Mouse (Mus musculus) layer of hippocampus, postnatal 14 days (tissue): ENCODE data around the gene Nmt1. TPM values are rescaled to one million over a fixed set of nuclear protein-coding genes. Genes with fewer than 3 reads are reported as not detected.

Source experiments
- DNase-seq, 2 experiments: peaks; one replicate each; pipeline ENCODE4 v3.0.0; 2021 to 2022; ENCODE audit warnings: low spot score in 2 of 2, mixed read lengths in 1 of 2
- microRNA-seq, 2 experiments: library from miRNA; unstranded; fragments of <30 nt; microRNA quantifications; one replicate each; pipeline ENCODE4 v1.2.0; 2021
- total RNA-seq, 2 experiments: library from RNA; stranded (reverse); gene quantifications; 2 replicates each; pipeline ENCODE4 v1.2.3; 2021

Gene Nmt1
- total RNA-seq, 2 experiments from 2014 or later = 112 to 113 TPM

DNA sequence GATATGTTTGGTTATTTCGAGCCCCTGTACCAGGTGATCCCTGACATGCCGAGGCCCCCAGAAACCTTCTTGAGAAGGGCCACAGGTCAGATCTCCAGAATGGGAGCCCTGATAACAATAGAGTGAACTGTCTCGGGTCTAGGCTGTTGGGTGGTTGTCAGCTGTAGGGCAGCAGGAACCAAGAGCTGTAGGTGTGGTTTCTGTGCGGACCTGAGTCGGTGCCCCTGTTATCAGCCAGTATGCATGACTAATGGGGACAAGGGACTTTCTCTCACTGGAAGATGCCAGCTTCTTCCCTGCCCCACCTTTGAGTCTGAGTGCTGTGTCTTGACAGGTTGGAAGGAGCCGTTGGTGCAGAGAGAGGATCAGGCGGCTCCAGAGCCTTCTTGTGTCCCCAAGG lies 76.5 kb downstream of the Nmt1 start:
- DNase-seq = no peak

DNA sequence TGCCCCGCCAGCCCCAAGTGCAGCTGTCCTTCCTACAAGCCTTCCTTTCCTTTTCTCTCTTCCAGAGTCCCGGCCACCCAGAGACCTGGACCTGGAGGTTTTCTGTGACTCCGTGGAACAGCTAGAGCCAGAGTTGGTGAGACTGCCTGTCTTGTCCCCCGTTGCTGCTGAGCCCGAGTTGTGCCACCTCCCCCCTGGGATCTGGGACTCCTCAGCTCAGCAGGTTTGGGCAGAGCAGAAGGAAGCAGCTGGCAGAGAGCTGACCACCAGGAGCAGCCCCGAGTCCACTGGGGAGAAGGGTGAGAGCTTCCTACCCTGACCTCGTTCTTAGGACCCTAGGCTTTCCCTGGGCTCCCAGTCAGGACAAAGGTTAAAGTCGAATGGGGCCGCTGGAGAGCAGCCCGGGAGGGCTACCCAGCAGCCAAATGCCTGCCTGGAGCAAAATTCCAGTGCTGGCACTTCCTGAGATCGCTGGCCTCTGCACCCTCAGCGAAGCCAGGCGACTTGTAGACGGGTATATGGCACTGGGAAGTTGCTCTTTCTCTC lies 77.3 kb downstream of the Nmt1 start:
- no peak for DNase-seq

DNA sequence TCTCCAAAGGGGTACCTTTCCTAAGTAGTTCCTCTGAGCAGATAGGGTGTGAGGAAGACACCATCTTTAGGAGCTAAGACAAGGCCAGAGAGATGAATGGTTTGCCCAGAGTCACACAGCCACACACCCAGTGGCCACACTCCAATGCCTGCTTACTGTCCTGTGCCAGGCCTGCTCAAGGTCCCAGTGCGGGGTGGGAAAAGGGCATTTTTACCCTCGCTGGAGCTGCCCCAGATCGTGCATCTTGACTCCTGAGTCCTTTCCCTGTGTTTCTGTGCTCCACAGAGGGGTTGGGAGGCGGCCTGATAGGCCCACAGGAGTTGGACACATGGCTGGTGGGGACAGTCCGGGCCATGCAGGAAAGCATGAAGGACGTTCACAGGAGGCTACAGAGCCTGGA lies 77.8 kb downstream of the Nmt1 start:
- no peak for DNase-seq

DNA sequence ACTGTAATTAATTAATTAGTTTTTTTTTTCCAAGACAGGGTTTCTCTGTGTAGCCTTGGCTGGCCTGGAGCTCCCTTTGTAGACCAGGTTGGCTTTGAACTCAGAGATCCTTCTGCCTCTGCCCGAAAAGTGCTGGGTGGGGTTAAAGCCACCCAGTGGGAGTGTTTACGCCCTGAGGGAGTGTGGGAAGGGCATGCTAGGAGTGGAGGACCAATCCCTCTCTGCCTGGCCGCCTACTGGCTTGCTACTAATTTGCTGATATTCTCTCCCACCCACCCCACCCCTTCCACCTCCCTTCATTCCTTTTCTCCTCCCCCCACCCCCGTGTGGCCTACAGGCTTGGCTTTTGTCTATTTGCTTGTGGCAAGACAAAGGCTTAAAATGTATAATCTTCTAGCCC lies 78.4 kb downstream of the Nmt1 start:
- no peak for DNase-seq

DNA sequence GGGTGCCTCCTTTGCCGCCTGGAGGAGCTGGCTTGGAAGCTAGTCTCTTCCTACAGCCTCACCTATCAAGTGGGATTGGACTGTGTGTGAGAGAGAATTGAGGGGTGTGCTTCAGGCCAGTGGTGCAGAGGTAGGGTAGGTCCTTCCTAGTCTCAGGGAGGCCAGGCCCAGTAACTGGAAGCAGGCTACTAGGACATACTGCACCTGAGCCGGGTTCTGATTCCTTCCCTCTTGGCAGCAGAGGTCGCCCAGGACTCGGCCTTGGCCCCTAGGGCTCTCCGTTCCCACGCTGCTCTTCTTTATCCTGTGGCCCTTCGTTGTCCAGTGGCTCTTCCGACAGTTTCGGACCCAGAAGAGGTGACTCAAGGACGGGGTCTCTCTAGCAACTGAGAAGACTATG lies 83.3 kb downstream of the Nmt1 start:
- DNase-seq = no peak

DNA sequence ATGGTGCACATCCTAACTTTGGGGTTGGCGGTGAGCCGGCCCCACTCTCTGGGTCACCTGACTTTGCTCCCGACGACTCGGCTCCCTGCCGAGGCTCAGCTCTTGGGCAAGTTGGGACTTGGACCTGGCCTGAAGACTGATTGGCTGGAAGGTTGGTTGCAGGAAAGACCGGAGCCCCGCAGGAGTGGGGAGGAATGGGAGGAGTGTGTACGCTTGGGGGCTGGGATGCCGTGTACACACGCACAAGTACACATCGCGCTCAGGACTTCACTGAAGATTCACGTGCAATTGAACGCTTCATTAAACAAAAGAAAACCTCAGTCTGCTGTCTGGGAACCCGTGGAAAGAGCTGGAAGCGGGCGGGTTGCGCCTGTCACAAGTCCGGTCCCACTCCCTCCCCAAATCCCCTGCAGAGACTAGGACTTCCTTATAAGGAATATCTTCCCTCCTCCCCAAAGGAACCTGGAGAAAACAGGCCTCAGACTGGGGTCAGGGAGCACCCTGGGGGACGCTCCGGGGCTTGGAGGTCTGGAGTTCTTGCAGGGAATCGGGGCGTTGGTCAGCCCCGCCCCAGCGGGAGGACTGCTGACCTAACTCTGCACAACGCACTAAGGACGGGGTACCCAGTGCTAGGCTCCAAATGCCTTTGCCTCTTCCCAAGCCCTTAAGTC lies 84.0 kb downstream of the Nmt1 start:
- DNase-seq = no peak

DNA sequence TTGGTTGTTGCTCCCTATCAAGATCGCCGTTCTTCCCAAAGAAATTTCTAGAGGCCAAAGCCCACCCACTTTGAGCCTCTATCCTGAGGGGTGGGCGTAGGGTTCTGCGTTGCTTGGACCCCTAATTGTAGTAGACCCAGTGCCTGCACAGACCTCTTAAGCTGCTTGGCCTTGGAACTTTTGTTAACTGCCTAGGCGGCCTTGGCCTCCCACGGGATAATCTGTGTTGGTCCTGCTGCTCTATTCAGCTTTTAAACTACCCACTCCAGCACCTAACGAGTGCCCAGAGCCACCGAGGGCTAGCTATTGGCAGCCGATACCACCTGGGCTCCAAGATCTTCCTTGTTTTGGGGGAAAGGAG lies 84.5 kb downstream of the Nmt1 start:
- DNase-seq = no peak

DNA sequence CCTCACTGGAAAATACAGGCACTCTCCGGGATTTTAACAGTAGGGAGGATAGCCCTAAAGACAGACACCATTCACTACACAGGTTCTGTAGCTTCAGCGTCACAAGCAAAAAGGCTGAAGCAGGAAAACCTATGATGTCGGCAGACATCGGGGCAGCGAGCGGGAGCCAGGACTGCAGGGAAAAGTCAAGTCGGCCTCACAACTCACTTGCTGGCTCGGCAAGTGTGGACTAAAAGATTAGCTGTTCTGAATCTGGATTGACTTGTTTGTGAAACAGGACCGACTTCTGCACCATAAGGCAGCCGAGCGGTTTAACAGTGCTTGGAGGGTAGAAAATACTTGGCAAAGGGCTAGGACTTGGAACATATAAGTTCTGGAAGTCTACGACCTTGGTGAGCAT lies 85.0 kb downstream of the Nmt1 start:
- no peak for DNase-seq

DNA sequence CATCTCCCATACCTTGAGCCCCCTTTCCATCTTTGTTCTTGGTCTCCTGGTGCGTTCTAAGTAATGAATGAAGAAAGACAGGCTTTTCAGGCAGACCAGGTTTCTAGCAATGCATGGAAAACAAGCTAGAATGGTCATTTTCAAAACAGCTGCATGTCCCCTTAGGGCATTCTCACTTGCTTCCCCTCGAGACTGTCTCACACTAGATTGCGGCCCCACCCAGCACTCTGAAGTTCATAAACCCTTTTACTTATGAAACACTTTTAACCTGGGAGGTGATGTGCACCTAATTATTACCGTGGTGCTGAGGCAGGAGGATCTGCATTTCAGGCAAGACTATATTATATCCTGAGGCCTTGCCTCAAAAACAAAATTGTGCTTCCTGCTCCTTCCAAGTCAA lies 85.8 kb downstream of the Nmt1 start:
- DNase-seq = no peak

DNA sequence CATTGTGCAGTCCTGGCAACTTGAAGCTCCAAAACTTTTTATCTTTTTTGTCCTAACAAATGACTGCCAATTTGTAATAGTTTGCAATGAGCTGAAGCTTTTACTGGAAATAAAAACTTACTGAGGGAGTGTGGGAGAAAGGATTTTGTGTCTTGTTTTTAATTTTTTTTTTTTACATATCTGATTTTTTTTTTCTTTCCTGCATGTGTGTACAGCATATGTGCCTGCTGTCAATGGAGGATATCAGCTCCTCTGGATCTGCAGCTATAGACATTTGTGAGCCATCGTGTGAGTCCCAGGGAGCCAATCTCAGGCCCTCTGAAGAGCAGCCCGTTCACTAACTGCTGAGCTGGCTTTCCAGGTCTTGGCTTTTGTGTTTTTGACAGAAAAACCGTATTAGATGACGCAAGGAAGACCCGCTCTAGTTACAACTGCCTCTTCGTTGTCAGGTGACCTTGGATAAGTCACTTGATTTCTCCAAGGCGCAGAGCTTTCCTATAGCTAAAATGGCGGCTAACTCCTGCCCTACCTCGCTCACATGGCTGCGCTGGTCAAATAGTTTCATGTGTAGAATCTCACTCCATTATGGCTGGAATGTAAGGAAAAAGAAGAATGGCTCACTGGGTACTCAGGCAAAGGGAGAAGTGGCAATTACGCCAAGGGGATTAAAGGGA lies 86.4 kb downstream of the Nmt1 start:
- DNase-seq = no peak

DNA sequence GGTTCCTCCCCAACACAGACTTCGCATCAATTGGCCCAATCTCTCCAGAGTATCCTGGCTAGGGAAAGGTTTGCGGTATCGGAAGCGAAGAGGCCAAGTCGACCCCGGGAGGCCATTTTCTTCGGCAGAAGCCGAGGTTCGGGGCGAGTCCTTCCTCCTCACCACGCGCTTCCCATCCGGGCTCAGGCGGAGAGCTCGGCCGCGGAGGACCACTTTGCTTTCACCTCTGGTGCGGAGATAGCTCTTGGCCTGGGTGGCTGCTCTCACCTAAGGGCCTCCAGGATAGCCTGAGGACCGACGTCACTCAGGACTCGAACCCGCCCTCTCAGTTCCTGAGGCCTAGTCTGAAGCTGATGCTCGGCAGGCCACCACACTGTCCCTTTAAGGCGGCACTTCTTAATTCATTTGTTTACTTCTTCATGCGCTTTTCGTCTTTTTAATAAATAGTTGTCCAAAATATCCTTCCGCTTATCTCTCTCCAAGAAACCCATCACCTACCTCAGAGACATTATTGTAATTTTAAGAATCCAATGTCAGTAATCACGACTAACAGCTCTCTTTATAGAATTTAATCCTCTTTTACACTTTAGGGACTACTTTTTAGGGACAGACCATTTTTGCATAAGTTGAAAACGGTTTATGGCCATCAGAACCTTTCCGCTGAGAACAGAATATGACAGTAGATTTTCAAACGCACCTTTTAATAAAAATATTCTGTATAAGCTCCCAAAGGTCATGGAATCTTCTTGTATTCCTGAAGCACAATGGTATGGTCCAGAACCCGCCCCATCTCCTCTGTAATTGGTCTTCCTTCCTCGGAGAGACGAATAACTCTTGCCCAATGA lies 87.4 kb downstream of the Nmt1 start:
- DNase-seq = peak; percentile 84 to 87

DNA sequence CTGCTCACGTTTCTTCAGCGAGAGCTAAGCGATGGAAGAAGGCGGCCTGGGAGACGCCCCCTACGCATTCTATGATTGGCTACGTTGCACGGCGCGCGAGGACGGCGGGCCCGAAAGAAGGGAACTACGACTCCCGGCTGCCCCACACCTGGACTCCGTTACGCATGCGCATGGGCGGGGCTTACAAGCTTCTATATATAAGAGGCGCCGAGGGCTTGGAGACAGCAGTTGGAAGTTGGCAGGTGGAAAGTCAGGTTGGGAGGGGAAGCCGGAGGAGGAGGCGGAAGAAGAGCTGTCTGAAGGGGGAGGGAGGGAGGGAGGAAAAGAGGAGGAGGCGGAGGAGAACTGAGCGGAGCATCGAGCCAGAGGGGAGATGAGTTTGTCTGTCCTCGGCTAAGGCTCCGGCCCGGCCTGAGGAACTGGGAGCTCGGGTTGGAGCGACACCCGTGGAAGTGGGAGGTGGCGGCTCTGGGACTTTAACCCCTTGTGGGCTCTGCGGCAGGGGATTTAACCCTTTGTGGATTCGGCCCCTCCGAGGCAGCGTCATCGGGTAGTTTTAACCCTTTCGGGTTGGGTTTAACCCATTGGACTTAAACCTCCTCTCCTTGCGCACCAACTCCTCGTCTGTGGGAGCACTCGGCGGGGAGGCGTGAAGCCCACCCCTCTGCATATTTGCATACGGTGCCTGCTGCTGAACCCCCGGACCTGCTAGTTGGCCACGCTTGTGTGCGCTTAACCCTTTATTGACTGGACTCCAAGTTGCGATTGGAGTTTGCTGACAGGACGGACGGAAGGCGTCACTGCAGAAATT lies 88.2 kb downstream of the Nmt1 start, which contains the start of gene Hexim1:
Gene Hexim1, plus strand, starts transcription at position 224 of the 811 bp plus-strand sequence.
- peak; percentile 100 for DNase-seq

DNA sequence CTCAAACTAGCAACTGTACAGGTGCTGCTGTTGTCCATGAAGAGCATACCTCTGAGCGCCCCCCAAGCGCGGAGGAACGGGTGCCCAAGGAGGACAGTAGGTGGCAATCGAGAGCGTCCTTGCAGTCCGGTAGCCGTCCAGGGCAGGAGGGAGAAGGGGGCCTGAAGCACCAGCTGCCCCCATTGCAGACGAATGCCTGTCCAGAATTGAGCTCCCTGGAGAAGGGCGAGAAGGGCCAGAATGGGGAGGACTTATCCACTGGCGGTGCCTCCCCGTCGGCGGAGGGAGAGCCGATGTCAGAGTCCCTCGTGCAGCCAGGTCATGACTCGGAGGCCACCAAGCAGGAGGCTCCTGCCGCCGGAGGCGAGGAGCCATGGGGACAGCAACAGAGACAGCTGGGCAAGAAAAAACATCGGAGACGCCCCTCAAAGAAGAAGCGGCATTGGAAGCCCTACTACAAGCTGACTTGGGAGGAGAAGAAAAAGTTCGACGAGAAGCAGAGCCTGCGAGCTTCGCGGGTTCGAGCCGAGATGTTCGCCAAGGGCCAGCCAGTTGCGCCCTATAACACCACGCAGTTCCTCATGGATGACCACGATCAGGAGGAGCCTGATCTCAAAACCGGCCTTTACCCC lies 89.1 kb downstream of the Nmt1 start:
- peak; percentile 69 to 80 for DNase-seq

DNA sequence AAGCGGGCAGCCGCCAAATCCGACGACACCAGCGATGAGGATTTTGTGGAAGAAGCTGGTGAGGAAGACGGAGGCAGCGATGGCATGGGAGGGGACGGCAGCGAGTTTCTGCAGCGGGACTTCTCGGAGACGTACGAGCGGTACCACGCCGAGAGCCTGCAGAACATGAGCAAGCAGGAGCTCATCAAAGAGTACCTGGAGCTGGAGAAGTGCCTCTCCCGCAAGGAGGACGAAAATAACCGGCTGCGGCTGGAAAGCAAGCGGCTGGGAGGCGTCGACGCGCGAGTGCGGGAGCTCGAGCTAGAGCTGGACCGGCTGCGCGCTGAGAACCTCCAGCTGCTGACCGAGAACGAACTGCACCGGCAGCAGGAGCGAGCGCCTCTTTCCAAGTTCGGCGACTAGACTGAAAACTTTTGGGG lies 89.6 kb downstream of the Nmt1 start:
- DNase-seq = no peak

Small RNA genes within 50 kb of the gene (microRNA-seq; reads per million reads assigned to microRNA genes)
- 0.68 to 1.1 reads per million in 2 experiments for gene Mir6931

Other genes starting within 250 kb of the Nmt1 start
- 10 to 100 TPM; 10.3 to 12.9 TPM for gene Gjc1, start 208.5 kb upstream of the Nmt1 start, total RNA-seq
- 1 to 10 TPM; 5.3 to 6.5 TPM for gene Higd1b, start 192.3 kb upstream of the Nmt1 start, total RNA-seq
- 100 to 1,000 TPM; 113 to 124 TPM for gene Eftud2, start 147.2 kb upstream of the Nmt1 start, total RNA-seq
- 1 to 10 TPM; 1.5 to 2.0 TPM for gene Ccdc103, start 147.0 kb upstream of the Nmt1 start, total RNA-seq
- under 1 TPM; 0.21 to 0.41 TPM for gene Fam187a, start 143.0 kb upstream of the Nmt1 start, total RNA-seq
- gene Gfap, start 127.3 kb upstream of the Nmt1 start, total RNA-seq = 100 to 1,000 TPM; 263 to 355 TPM
- gene Kif18b, start 103.1 kb upstream of the Nmt1 start, total RNA-seq = 1 to 10 TPM in 1 of 2 experiments, under 1 TPM in 1; 0.91 to 1.4 TPM
- gene C1ql1, start 81.5 kb upstream of the Nmt1 start, total RNA-seq = 10 to 100 TPM; 36.0 to 37.8 TPM
- gene Dcakd, start 143 bp downstream of the Nmt1 start, total RNA-seq = 100 to 1,000 TPM; 113 to 128 TPM
- gene Plcd3, start 73.5 kb downstream of the Nmt1 start, total RNA-seq = 10 to 100 TPM in 1 of 2 experiments, 1 to 10 TPM in 1; 9.7 to 10.3 TPM
- 10 to 100 TPM; 71.0 to 80.3 TPM for gene Acbd4, start 73.5 kb downstream of the Nmt1 start, total RNA-seq
- 10 to 100 TPM; 50.8 to 53.8 TPM for gene Hexim1, start 88.0 kb downstream of the Nmt1 start, total RNA-seq
- 10 to 100 TPM; 11.2 to 16.1 TPM for gene Hexim2, start 104.2 kb downstream of the Nmt1 start, total RNA-seq
- 100 to 1,000 TPM; 120 to 128 TPM for gene Fmnl1, start 142.9 kb downstream of the Nmt1 start, total RNA-seq
- 1 to 10 TPM; 1.4 TPM for gene 1700023F06Rik, start 180.4 kb downstream of the Nmt1 start, total RNA-seq
- 1 to 10 TPM in 1 of 2 experiments, under 1 TPM in 1; 0.69 to 1.4 TPM for gene Spata32, start 190.2 kb downstream of the Nmt1 start, total RNA-seq
- gene Map3k14, start 239.3 kb downstream of the Nmt1 start, total RNA-seq = 1 to 10 TPM; 2.4 to 3.0 TPM